Mouse (Mus musculus) small intestine, adult 2 months (tissue): Measurements from ENCODE around the gene Rmnd5b.

Source experiments
- CTCF ChIP-seq: fragments of 200-500 bp; IDR thresholded peaks from 2 replicates; pipeline ENCODE4 v1.5.1; 2012; ENCODE audit warnings: low read depth, mild to moderate bottlenecking, control low read depth, inconsistent platforms, low read length, moderate library complexity, mixed read lengths; ENCODE audit not compliant: insufficient replicate concordance, insufficient read length; ENCODE audit errors: extremely low read depth
- POLR2A ChIP-seq: fragments of 200-500 bp; IDR thresholded peaks from 2 replicates; pipeline ENCODE4 v1.6.1; 2012; ENCODE audit warnings: low read depth, mild to moderate bottlenecking, control low read depth, inconsistent platforms, low read length, moderate library complexity

- TF ChIP-seq CTCF (0 out of 2 replicates have a peak, but pooled peaks have one; percentile 27), POLR2A (peak; percentile 46)
These were observed at the start of gene Rmnd5b for GRCm38 (mm10) chr11:51635525-51636322.
